Comparison of ENCODE assay signal across 7 mouse cellular contexts in the genomic region with DNA sequence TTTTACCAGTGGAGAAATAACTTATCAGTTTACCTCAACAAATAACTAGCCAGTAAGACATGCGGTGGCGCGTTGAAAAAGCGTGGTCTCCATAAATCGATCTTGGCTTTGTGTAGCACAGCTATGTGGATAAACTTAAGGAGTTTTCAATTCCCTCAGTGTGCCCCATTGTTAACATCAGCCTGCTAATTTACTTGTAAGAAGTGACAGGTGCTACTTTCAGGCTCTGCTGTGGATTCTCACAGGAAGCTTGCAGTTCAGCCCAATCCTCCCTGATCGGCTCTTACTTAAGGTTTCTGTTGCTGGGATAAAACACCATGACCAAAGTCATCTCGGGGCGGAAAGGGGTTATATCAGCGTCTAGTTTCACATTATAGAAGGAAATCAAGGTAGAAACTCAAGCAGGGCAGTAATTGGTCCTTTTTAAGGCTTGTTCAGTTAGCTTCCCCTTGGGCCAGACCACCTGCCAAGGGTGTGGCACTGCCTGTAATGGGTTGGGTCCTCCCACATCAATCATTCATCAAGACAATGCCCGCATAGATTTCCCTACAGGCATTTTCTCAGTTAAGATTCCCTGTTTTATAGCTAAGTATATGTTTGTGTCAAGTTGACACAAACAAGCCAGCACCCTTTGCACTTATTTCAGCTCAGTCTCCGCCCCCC. TPM values are rescaled to one million over a fixed set of nuclear protein-coding genes. Genes with fewer than 3 reads are reported as not detected.
DNase-seq lines count a peak whose midpoint lies in the region; ATAC-seq and TF ChIP-seq lines count a peak whose summit lies in the region.

No protein-coding gene starts in this region.

- peak; percentile 49 for ATAC-seq in lung, embryonic 16.5 days (ENCODE audit: low read depth)
- peak; percentile 45; the same call in 1 of the 2 replicates for ATAC-seq in limb, embryonic 12.5 days (ENCODE audit: insufficient number of reproducible peaks, insufficient read depth, low FRiP score, low TSS enrichment, low read depth)

- H3K9ac ChIP-seq in lung, embryonic 16.5 days (ENCODE audit: low read length) = peak overlapping the region; percentile 89
- H3K9ac ChIP-seq in limb, embryonic 12.5 days (replicated peaks) = peak overlapping the region; percentile 81

- peak overlapping the region; percentile 94 for H3K27ac ChIP-seq in lung, embryonic 16.5 days (ENCODE audit: low read length)
- no peak overlapping the region for H3K27ac ChIP-seq in bone marrow, adult 2 months (ENCODE audit: control insufficient read depth, insufficient read depth, low read depth, low read length, poor library complexity)
- H3K27ac ChIP-seq in limb, embryonic 12.5 days = peak overlapping the region; percentile 88
- no peak overlapping the region for H3K27ac ChIP-seq in olfactory bulb, adult 2 months (ENCODE audit: insufficient read depth, low read depth, low read length)

- H3K4me2 ChIP-seq in lung, embryonic 16.5 days (ENCODE audit: low read depth, low read length) = peak overlapping the region; percentile 56
- peak overlapping the region; percentile 80 for H3K4me2 ChIP-seq in limb, embryonic 12.5 days

- TF ChIP-seq CTCF in bone marrow, adult 2 months (IDR thresholded peaks at IDR 0.05; ENCODE audit: control insufficient read depth, insufficient read depth, low read length) = no peak
- TF ChIP-seq CTCF in olfactory bulb, adult 2 months (IDR thresholded peaks at IDR 0.05; ENCODE audit: insufficient read depth, low read depth, low read length) = no peak

- H3K4me3 ChIP-seq in lung, embryonic 16.5 days (ENCODE audit: low read length) = peak overlapping the region; percentile 90
- peak overlapping the region; percentile 97 for H3K4me3 ChIP-seq in bone marrow, adult 2 months (replicated peaks; ENCODE audit: control insufficient read depth, low read depth, low read length)
- H3K4me3 ChIP-seq in limb, embryonic 12.5 days (replicated peaks) = peak overlapping the region; percentile 94
- peak overlapping the region; percentile 89 for H3K4me3 ChIP-seq in olfactory bulb, adult 2 months (ENCODE audit: insufficient read depth, low read depth, low read length)

- no peak for TF ChIP-seq POLR2A in bone marrow, adult 2 months (IDR thresholded peaks at IDR 0.05; ENCODE audit: borderline replicate concordance, control insufficient read depth, low read depth, low read length)
- TF ChIP-seq POLR2A in olfactory bulb, adult 2 months (IDR thresholded peaks at IDR 0.05; ENCODE audit: insufficient read depth, low read depth, low read length) = no peak

- no peaks in the 10 kb centered on the region for H3K27me3 ChIP-seq in lung, embryonic 16.5 days (ENCODE audit: control insufficient read depth, insufficient read depth, low read depth, low read length)
- no peaks in the 10 kb centered on the region for H3K27me3 ChIP-seq in limb, embryonic 12.5 days

- DNase-seq in lung, postnatal 10 days = no peak
- peak; percentile 21 for DNase-seq in forelimb bud, embryonic 11.5 days (ENCODE audit: low read depth, low spot score)
- DNase-seq in urinary bladder, postnatal 36 days (ENCODE audit: low spot score in 2 of 2) = no peak

- H3K36me3 ChIP-seq in lung, embryonic 16.5 days (ENCODE audit: control insufficient read depth, insufficient read depth, low read length) = peaks cover 2% of the 10 kb centered on the region; the same call in 1 of the 2 replicates
- H3K36me3 ChIP-seq in limb, embryonic 12.5 days = peaks cover 5% of the 10 kb centered on the region; the same call in 1 of the 2 replicates

- H3K9me3 ChIP-seq in lung, embryonic 16.5 days (ENCODE audit: control insufficient read depth, low read length) = no peaks in the 10 kb centered on the region
- no peaks in the 10 kb centered on the region for H3K9me3 ChIP-seq in limb, embryonic 12.5 days

- WGBS in lung, embryonic 16.5 days = 41% methylated on average over 10 of the region's 11 CpGs
- WGBS in bone marrow, adult 2 months = 37% methylated on average over 11 of the region's 11 CpGs
- WGBS in limb, embryonic 12.5 days = 41% methylated on average over 11 of the region's 11 CpGs
- 39% methylated on average over 10 of the region's 11 CpGs for WGBS in olfactory bulb, adult 2 months

- H3K4me1 ChIP-seq in lung, embryonic 16.5 days (replicated peaks; ENCODE audit: control insufficient read depth, insufficient read depth, low read length) = peaks cover 13% of the 10 kb centered on the region
- H3K4me1 ChIP-seq in bone marrow, adult 2 months (ENCODE audit: control insufficient read depth, insufficient read depth, low read length) = no peaks in the 10 kb centered on the region; the same call in 1 of the 2 replicates
- H3K4me1 ChIP-seq in limb, embryonic 12.5 days (replicated peaks) = peaks cover 7% of the 10 kb centered on the region
- peaks cover 4% of the 10 kb centered on the region; the same call in 1 of the 2 replicates for H3K4me1 ChIP-seq in olfactory bulb, adult 2 months (ENCODE audit: control insufficient read depth, insufficient read depth, low read length)

RNA-seq across cellular contexts. Expression of a gene that starts 0.5 kb away (rescaled TPM):
- polyA plus RNA-seq in lung, embryonic 16.5 days (2015; fragmentation: Nextera tagmentation; extraction: Ambion mirVana) = 38.8 and 44.3 TPM in 2 replicates
- 10.6 and 15.5 TPM in 2 replicates for polyA plus RNA-seq in bone marrow, adult 2 months (2011; ENCODE audit: insufficient read depth, insufficient read length, low replicate concordance, missing spikeins)
- polyA plus RNA-seq in limb, embryonic 12.5 days (2016; fragmentation: Nextera tagmentation; extraction: Ambion mirVana) = 38.1 and 40.9 TPM in 2 replicates
- polyA plus RNA-seq in olfactory bulb, adult 2 months (2012; ENCODE audit: insufficient read depth, insufficient read length, low replicate concordance, missing spikeins) = not detected in 2 replicates

RNA-seq across cellular contexts. Expression of a gene that starts 41.1 kb away (rescaled TPM):
- polyA plus RNA-seq in lung, embryonic 16.5 days (2015; fragmentation: Nextera tagmentation; extraction: Ambion mirVana) = 19.8 and 21.0 TPM in 2 replicates
- polyA plus RNA-seq in bone marrow, adult 2 months (2011; ENCODE audit: insufficient read depth, insufficient read length, low replicate concordance, missing spikeins) = 6.0 and 9.1 TPM in 2 replicates
- 16.1 and 17.5 TPM in 2 replicates for polyA plus RNA-seq in limb, embryonic 12.5 days (2016; fragmentation: Nextera tagmentation; extraction: Ambion mirVana)
- not detected in 2 replicates for polyA plus RNA-seq in olfactory bulb, adult 2 months (2012; ENCODE audit: insufficient read depth, insufficient read length, low replicate concordance, missing spikeins)

RNA-seq across cellular contexts. Expression of a gene that starts 59.2 kb away (rescaled TPM):
- 2.1 and 2.8 TPM in 2 replicates for polyA plus RNA-seq in lung, embryonic 16.5 days (2015; fragmentation: Nextera tagmentation; extraction: Ambion mirVana)
- 2.3 and 3.5 TPM in 2 replicates for polyA plus RNA-seq in bone marrow, adult 2 months (2011; ENCODE audit: insufficient read depth, insufficient read length, low replicate concordance, missing spikeins)
- polyA plus RNA-seq in limb, embryonic 12.5 days (2016; fragmentation: Nextera tagmentation; extraction: Ambion mirVana) = 1.8 and 2.3 TPM in 2 replicates
- not detected in 2 replicates for polyA plus RNA-seq in olfactory bulb, adult 2 months (2012; ENCODE audit: insufficient read depth, insufficient read length, low replicate concordance, missing spikeins)

Comparison
In these comparisons a context has a peak if more than half of its experiments do, and no peak if none do; other contexts are left out.
1. H3K27ac ChIP-seq: peak in lung, embryonic 16.5 days (single experiment) and limb, embryonic 12.5 days (single experiment); none in bone marrow, adult 2 months (single experiment) and olfactory bulb, adult 2 months (single experiment).
2. RNA of a gene that starts 0.5 kb away (polyA plus RNA-seq): 38.8 to 44.3 TPM in lung, embryonic 16.5 days, 38.1 to 40.9 TPM in limb, embryonic 12.5 days and 10.6 to 15.5 TPM in bone marrow, adult 2 months; not detected in olfactory bulb, adult 2 months; every median in the first group is over 10 times any median in the second.
3. Peak in every context shown above with its lines, with median percentiles within 50 percentile points of each other: H3K4me3 ChIP-seq.